Mouse (Mus musculus) small intestine, adult 2 months (tissue): ENCODE measurements around the gene Imp3.

Experiments
- CTCF ChIP-seq: fragments of 200-500 bp; IDR thresholded peaks from 2 replicates; pipeline ENCODE4 v1.5.1; 2012; ENCODE audit warnings: low read depth, mild to moderate bottlenecking, control low read depth, inconsistent platforms, low read length, moderate library complexity, mixed read lengths; ENCODE audit not compliant: insufficient replicate concordance, insufficient read length; ENCODE audit errors: extremely low read depth
- POLR2A ChIP-seq: fragments of 200-500 bp; IDR thresholded peaks from 2 replicates; pipeline ENCODE4 v1.6.1; 2012; ENCODE audit warnings: low read depth, mild to moderate bottlenecking, control low read depth, inconsistent platforms, low read length, moderate library complexity

- no peak for TF ChIP-seq CTCF
- no peak for TF ChIP-seq POLR2A
These were observed 26.3 kb upstream of the Imp3 start for GRCm38 (mm10) chr9:56911017-56911416.
